Mouse (Mus musculus): Measurements from ENCODE around the gene Usp15. TPM values are rescaled to one million over a fixed set of nuclear protein-coding genes. Genes with fewer than 3 reads are reported as not detected.
A peak's percentile ranks its signal among the peaks of the same experiment; 100 is the strongest.

Gene Usp15
- polyA plus RNA-seq, 1 experiment, result 175 TPM

GRCm38 (mm10) chr10:123091737-123092136, 105.1 kb downstream of the Usp15 start:
- Histone ChIP-seq H3K27ac (ENCODE audit: insufficient read depth, low read length) (no peak overlapping the region), H3K4me1 (ENCODE audit: control insufficient read depth, insufficient read depth, low read length) (no peaks in the 10 kb centered on the region), H3K36me3 (ENCODE audit: control insufficient read depth, insufficient read depth, low read length, poor library complexity, severe bottlenecking) (no peaks in the 10 kb centered on the region), H3K9ac (ENCODE audit: low read depth, poor library complexity, severe bottlenecking) (no peak overlapping the region), H3K4me3 (ENCODE audit: low read depth, low read length) (no peak overlapping the region), H3K27me3 (ENCODE audit: control insufficient read depth, insufficient read depth, low read length, poor library complexity, severe bottlenecking) (no peaks in the 10 kb centered on the region; the same call in 1 of the 2 replicates), H3K9me3 (replicated peaks; ENCODE audit: control insufficient read depth, insufficient read depth, low read length, poor library complexity, severe bottlenecking) (no peaks in the 10 kb centered on the region)
- TF ChIP-seq CTCF (IDR thresholded peaks at IDR 0.05; ENCODE audit: low read depth, low read length), result peak; percentile 18
- TF ChIP-seq POLR2A (IDR thresholded peaks at IDR 0.05; ENCODE audit: insufficient read depth, low read length), result no peak

- TF ChIP-seq EP300 (IDR thresholded peaks at IDR 0.05; ENCODE audit: insufficient read depth, low read depth, low read length) (no peak), POLR2A (IDR thresholded peaks at IDR 0.05; ENCODE audit: insufficient read depth, low read length) (no peak), CTCF (IDR thresholded peaks at IDR 0.05; ENCODE audit: low read depth, low read length) (no peak)
- Histone ChIP-seq H3K4me1 (ENCODE audit: control insufficient read depth, insufficient read depth, low read length) (no peaks in the 10 kb centered on the region), H3K36me3 (ENCODE audit: control insufficient read depth, insufficient read depth, low read length, poor library complexity, severe bottlenecking) (no peaks in the 10 kb centered on the region), H3K27ac (ENCODE audit: insufficient read depth, low read length) (no peak overlapping the region), H3K27me3 (ENCODE audit: control insufficient read depth, insufficient read depth, low read length, poor library complexity, severe bottlenecking) (no peaks in the 10 kb centered on the region; the same call in 1 of the 2 replicates), H3K9me3 (replicated peaks; ENCODE audit: control insufficient read depth, insufficient read depth, low read length, poor library complexity, severe bottlenecking) (no peaks in the 10 kb centered on the region), H3K4me3 (ENCODE audit: low read depth, low read length) (no peak overlapping the region), H3K9ac (ENCODE audit: low read depth, poor library complexity, severe bottlenecking) (no peak overlapping the region)
Observed at GRCm38 (mm10) chr10:123089425-123089930, 107.3 kb downstream of the Usp15 start.

- H3K36me3 ChIP-seq (ENCODE audit: control insufficient read depth, insufficient read depth, low read length, poor library complexity, severe bottlenecking), result no peaks in the 10 kb centered on the region
Observed at GRCm38 (mm10) chr10:123086847-123087246, 109.9 kb downstream of the Usp15 start.

GRCm38 (mm10) chr10:123084900-123085641, 111.7 kb downstream of the Usp15 start:
- H3K4me1 ChIP-seq (ENCODE audit: control insufficient read depth, insufficient read depth, low read length), result no peaks in the 10 kb centered on the region
- H3K27ac ChIP-seq (ENCODE audit: insufficient read depth, low read length), result no peak overlapping the region
- H3K9ac ChIP-seq (ENCODE audit: low read depth, poor library complexity, severe bottlenecking), result no peak overlapping the region
- no peak overlapping the region for H3K4me3 ChIP-seq (ENCODE audit: low read depth, low read length)
- TF ChIP-seq EP300 (IDR thresholded peaks at IDR 0.05; ENCODE audit: insufficient read depth, low read depth, low read length) (no peak), POLR2A (IDR thresholded peaks at IDR 0.05; ENCODE audit: insufficient read depth, low read length) (no peak), CTCF (IDR thresholded peaks at IDR 0.05; ENCODE audit: low read depth, low read length) (no peak)
- H3K9me3 ChIP-seq (replicated peaks; ENCODE audit: control insufficient read depth, insufficient read depth, low read length, poor library complexity, severe bottlenecking), result no peaks in the 10 kb centered on the region
- no peaks in the 10 kb centered on the region; the same call in 1 of the 2 replicates for H3K27me3 ChIP-seq (ENCODE audit: control insufficient read depth, insufficient read depth, low read length, poor library complexity, severe bottlenecking)
- no peaks in the 10 kb centered on the region for H3K36me3 ChIP-seq (ENCODE audit: control insufficient read depth, insufficient read depth, low read length, poor library complexity, severe bottlenecking)

More at GRCm38 (mm10) chr10:123086847-123087246, 109.9 kb downstream of the Usp15 start:
- Histone ChIP-seq H3K27ac (ENCODE audit: insufficient read depth, low read length) (no peak overlapping the region), H3K4me1 (ENCODE audit: control insufficient read depth, insufficient read depth, low read length) (no peaks in the 10 kb centered on the region), H3K4me3 (ENCODE audit: low read depth, low read length) (no peak overlapping the region), H3K9me3 (replicated peaks; ENCODE audit: control insufficient read depth, insufficient read depth, low read length, poor library complexity, severe bottlenecking) (no peaks in the 10 kb centered on the region), H3K27me3 (ENCODE audit: control insufficient read depth, insufficient read depth, low read length, poor library complexity, severe bottlenecking) (no peaks in the 10 kb centered on the region; the same call in 1 of the 2 replicates), H3K9ac (ENCODE audit: low read depth, poor library complexity, severe bottlenecking) (no peak overlapping the region)
- TF ChIP-seq POLR2A (IDR thresholded peaks at IDR 0.05; ENCODE audit: insufficient read depth, low read length) (no peak), EP300 (IDR thresholded peaks at IDR 0.05; ENCODE audit: insufficient read depth, low read depth, low read length) (no peak), CTCF (IDR thresholded peaks at IDR 0.05; ENCODE audit: low read depth, low read length) (no peak)

- no peaks in the 10 kb centered on the region for H3K36me3 ChIP-seq (ENCODE audit: control insufficient read depth, insufficient read depth, low read length, poor library complexity, severe bottlenecking)
- H3K27ac ChIP-seq (ENCODE audit: insufficient read depth, low read length), result no peak overlapping the region
- H3K4me1 ChIP-seq (ENCODE audit: control insufficient read depth, insufficient read depth, low read length), result no peaks in the 10 kb centered on the region
- TF ChIP-seq POLR2A (IDR thresholded peaks at IDR 0.05; ENCODE audit: insufficient read depth, low read length), result no peak
- TF ChIP-seq CTCF (IDR thresholded peaks at IDR 0.05; ENCODE audit: low read depth, low read length), result no peak
- H3K9ac ChIP-seq (ENCODE audit: low read depth, poor library complexity, severe bottlenecking), result no peak overlapping the region
- no peaks in the 10 kb centered on the region; the same call in 1 of the 2 replicates for H3K27me3 ChIP-seq (ENCODE audit: control insufficient read depth, insufficient read depth, low read length, poor library complexity, severe bottlenecking)
- H3K4me3 ChIP-seq (ENCODE audit: low read depth, low read length), result no peak overlapping the region
- H3K9me3 ChIP-seq (replicated peaks; ENCODE audit: control insufficient read depth, insufficient read depth, low read length, poor library complexity, severe bottlenecking), result no peaks in the 10 kb centered on the region
Observed at GRCm38 (mm10) chr10:123084307-123084706, 112.5 kb downstream of the Usp15 start.

All from ES-Bruce4 (cell line).